Mouse (Mus musculus): ENCODE data around the gene Tmc7. TPM values are rescaled to one million over a fixed set of nuclear protein-coding genes. Genes with fewer than 3 reads are reported as not detected.

The Tmc7 gene
- polyA plus RNA-seq, 1 experiment from 2014 or later: 1.3 TPM

DNA sequence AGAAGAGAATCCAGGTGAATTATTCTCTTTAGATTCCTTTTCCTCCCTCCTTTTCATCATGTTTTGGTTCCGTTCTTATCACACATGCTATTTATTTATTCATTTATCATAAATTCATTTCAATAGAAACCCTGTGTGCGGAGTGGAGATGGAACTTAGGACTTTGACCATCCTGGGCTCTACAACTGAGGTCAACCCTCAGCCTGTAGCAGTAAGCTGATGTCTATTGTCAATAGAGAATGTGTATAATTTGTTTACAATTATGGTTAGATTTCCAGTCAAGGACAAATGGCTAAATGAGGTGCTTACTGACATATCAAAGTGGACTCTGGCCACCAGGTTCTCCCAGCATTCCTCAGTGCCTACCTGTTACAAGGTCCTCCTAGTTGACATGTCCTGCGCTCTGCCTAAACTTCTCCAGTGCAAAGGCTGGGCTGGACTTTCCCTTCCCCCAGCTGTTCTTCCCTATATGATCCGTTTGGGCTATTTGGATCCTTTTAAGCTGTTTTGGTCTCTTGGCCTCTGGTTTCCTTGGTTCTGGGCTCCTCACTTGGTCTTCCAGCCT, 26.7 kb upstream of the Tmc7 start:
- Histone ChIP-seq H3K27ac (ENCODE audit: low read length) (no peak overlapping the region), H3K9me3 (replicated peaks; ENCODE audit: control insufficient read depth, low read length) (0 out of 2 replicates have a peak, but pooled peaks cover 3% of the 10 kb centered on the region), H3K4me3 (ENCODE audit: low read length) (no peak overlapping the region), H3K4me1 (ENCODE audit: control insufficient read depth, insufficient read depth, low read length) (no peaks in the 10 kb centered on the region), H3K27me3 (ENCODE audit: control insufficient read depth, insufficient read depth, low read length) (peaks cover 13% of the 10 kb centered on the region), H3K4me2 (ENCODE audit: low read depth, low read length) (no peak overlapping the region), H3K9ac (ENCODE audit: low read length) (no peak overlapping the region), H3K36me3 (ENCODE audit: control insufficient read depth, insufficient read depth) (no peaks in the 10 kb centered on the region)
- WGBS: 82% methylated on average over 4 of the region's 4 CpGs
- no peak for ATAC-seq (replicated peaks; ENCODE audit: extremely low read depth, insufficient read depth, low FRiP score)

- Histone ChIP-seq H3K4me3 (ENCODE audit: low read length) (no peak overlapping the region), H3K36me3 (ENCODE audit: control insufficient read depth, insufficient read depth) (no peaks in the 10 kb centered on the region), H3K9ac (ENCODE audit: low read length) (no peak overlapping the region), H3K9me3 (replicated peaks; ENCODE audit: control insufficient read depth, low read length) (0 out of 2 replicates have a peak, but pooled peaks cover 5% of the 10 kb centered on the region), H3K4me1 (ENCODE audit: control insufficient read depth, insufficient read depth, low read length) (no peaks in the 10 kb centered on the region), H3K4me2 (ENCODE audit: low read depth, low read length) (no peak overlapping the region), H3K27me3 (ENCODE audit: control insufficient read depth, insufficient read depth, low read length) (peaks cover 13% of the 10 kb centered on the region), H3K27ac (ENCODE audit: low read length) (no peak overlapping the region)
- no peak for ATAC-seq (replicated peaks; ENCODE audit: extremely low read depth, insufficient read depth, low FRiP score)
- WGBS: 78% methylated on average over 13 of the region's 13 CpGs
Observed at GRCm38 (mm10) chr7:118610721-118611120, 26.2 kb upstream of the Tmc7 start.

DNA sequence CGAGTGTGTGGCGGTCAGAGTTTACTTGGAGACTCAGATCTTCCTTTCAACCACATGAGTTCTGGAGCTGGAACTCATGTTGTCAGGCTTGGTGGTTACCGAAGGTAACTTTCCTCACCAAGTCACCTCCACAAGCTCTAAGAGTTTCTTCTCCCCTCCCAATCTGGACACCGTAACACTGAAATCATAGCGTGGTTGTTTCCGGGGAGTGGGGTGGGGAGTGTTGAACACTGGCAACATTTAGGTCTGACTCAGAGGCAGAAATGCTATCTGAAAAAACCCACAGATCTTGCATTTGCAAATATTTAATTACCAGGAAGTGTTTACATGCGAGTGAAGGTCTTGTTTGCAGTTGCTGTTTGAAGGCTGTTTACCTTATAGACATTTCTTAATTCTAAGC, 25.3 kb upstream of the Tmc7 start:
- Histone ChIP-seq H3K27ac (ENCODE audit: low read length) (no peak overlapping the region), H3K36me3 (ENCODE audit: control insufficient read depth, insufficient read depth) (no peaks in the 10 kb centered on the region), H3K9me3 (replicated peaks; ENCODE audit: control insufficient read depth, low read length) (0 out of 2 replicates have a peak, but pooled peaks cover 5% of the 10 kb centered on the region), H3K9ac (ENCODE audit: low read length) (no peak overlapping the region), H3K4me1 (ENCODE audit: control insufficient read depth, insufficient read depth, low read length) (no peaks in the 10 kb centered on the region; the same call in 1 of the 2 replicates), H3K4me3 (ENCODE audit: low read length) (no peak overlapping the region), H3K27me3 (ENCODE audit: control insufficient read depth, insufficient read depth, low read length) (peaks cover 9% of the 10 kb centered on the region), H3K4me2 (ENCODE audit: low read depth, low read length) (no peak overlapping the region)
- 88% methylated on average over 7 of the region's 7 CpGs for WGBS
- ATAC-seq (replicated peaks; ENCODE audit: extremely low read depth, insufficient read depth, low FRiP score): no peak

GRCm38 (mm10) chr7:118604842-118605241, 20.3 kb upstream of the Tmc7 start:
- ATAC-seq (replicated peaks; ENCODE audit: extremely low read depth, insufficient read depth, low FRiP score): no peak
- 73% methylated on average over 8 of the region's 8 CpGs for WGBS
- no peaks in the 10 kb centered on the region; the same call in 1 of the 2 replicates for H3K4me1 ChIP-seq (ENCODE audit: control insufficient read depth, insufficient read depth, low read length)
- no peak overlapping the region for H3K4me2 ChIP-seq (ENCODE audit: low read depth, low read length)
- no peak overlapping the region for H3K9ac ChIP-seq (ENCODE audit: low read length)
- H3K4me3 ChIP-seq (ENCODE audit: low read length): no peak overlapping the region
- H3K36me3 ChIP-seq (ENCODE audit: control insufficient read depth, insufficient read depth): no peaks in the 10 kb centered on the region
- peaks cover 10% of the 10 kb centered on the region; the same call in 1 of the 2 replicates for H3K27me3 ChIP-seq (ENCODE audit: control insufficient read depth, insufficient read depth, low read length)
- 0 out of 2 replicates have a peak, but pooled peaks cover 5% of the 10 kb centered on the region for H3K9me3 ChIP-seq (replicated peaks; ENCODE audit: control insufficient read depth, low read length)
- no peak overlapping the region for H3K27ac ChIP-seq (ENCODE audit: low read length)

- Histone ChIP-seq H3K4me1 (ENCODE audit: control insufficient read depth, insufficient read depth, low read length) (peaks cover 11% of the 10 kb centered on the region), H3K9ac (ENCODE audit: low read length) (no peak overlapping the region), H3K27ac (ENCODE audit: low read length) (no peak overlapping the region), H3K27me3 (ENCODE audit: control insufficient read depth, insufficient read depth, low read length) (peaks cover 42% of the 10 kb centered on the region), H3K4me2 (ENCODE audit: low read depth, low read length) (no peak overlapping the region), H3K36me3 (ENCODE audit: control insufficient read depth, insufficient read depth) (no peaks in the 10 kb centered on the region), H3K9me3 (replicated peaks; ENCODE audit: control insufficient read depth, low read length) (no peaks in the 10 kb centered on the region), H3K4me3 (ENCODE audit: low read length) (no peak overlapping the region)
- WGBS: 70% methylated on average over 12 of the region's 12 CpGs
- ATAC-seq (replicated peaks; ENCODE audit: extremely low read depth, insufficient read depth, low FRiP score): no peak
Observed at GRCm38 (mm10) chr7:118599954-118600631, 15.6 kb upstream of the Tmc7 start.

- H3K4me3 ChIP-seq (ENCODE audit: low read length): peak within 1 kb of the TSS; percentile 35
- H3K9ac ChIP-seq (ENCODE audit: low read length): peak within 1 kb of the TSS; percentile 47
- H3K36me3 ChIP-seq (ENCODE audit: control insufficient read depth, insufficient read depth): no peaks in the 10 kb centered on the region
- H3K4me2 ChIP-seq (ENCODE audit: low read depth, low read length): peak within 1 kb of the TSS; percentile 53
- H3K27me3 ChIP-seq (ENCODE audit: control insufficient read depth, insufficient read depth, low read length): peaks cover 61% of the 10 kb centered on the region
- peak; percentile 32 for ATAC-seq (replicated peaks; ENCODE audit: extremely low read depth, insufficient read depth, low FRiP score)
- no peaks in the 10 kb centered on the region for H3K9me3 ChIP-seq (replicated peaks; ENCODE audit: control insufficient read depth, low read length)
- H3K27ac ChIP-seq (ENCODE audit: low read length): no peak within 1 kb of the TSS; the same call in 1 of the 2 replicates
- WGBS: 5% methylated on average over 23 of the region's 23 CpGs
- peaks cover 21% of the 10 kb centered on the region for H3K4me1 ChIP-seq (ENCODE audit: control insufficient read depth, insufficient read depth, low read length)
Observed at GRCm38 (mm10) chr7:118597201-118597600, 12.7 kb upstream of the Tmc7 start, which contains the start of gene Tmc5. Gene Tmc5, plus strand, starts transcription at chr7:118597297.

GRCm38 (mm10) chr7:118596271-118596670, 11.7 kb upstream of the Tmc7 start:
- ATAC-seq (replicated peaks; ENCODE audit: extremely low read depth, insufficient read depth, low FRiP score): no peak
- 71% methylated on average over 11 of the region's 11 CpGs for WGBS

DNA sequence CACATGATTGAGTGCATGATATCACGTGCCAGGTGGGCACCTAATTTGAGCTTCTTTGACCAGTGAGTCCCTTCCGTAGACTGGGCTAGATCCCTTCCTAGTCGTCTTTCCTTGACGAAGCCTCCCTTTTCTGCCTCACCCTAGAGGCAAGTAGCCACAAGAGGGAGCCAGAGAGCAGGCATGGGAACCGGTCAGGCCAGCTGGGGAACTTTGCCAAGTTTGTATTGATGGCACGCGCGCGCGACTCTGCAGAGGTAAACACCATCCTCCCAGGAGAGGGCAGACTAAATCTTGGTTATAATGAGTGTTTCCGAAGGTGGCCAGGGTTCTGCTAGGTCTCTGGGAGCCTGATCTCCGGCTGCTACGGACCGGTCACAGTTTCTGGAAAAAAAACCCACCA, 10.7 kb upstream of the Tmc7 start:
- ATAC-seq (replicated peaks; ENCODE audit: extremely low read depth, insufficient read depth, low FRiP score): peak; percentile 20; the same call in 1 of the 2 replicates
- H3K36me3 ChIP-seq (ENCODE audit: control insufficient read depth, insufficient read depth): no peaks in the 10 kb centered on the region
- H3K4me1 ChIP-seq (ENCODE audit: control insufficient read depth, insufficient read depth, low read length): peaks cover 21% of the 10 kb centered on the region
- WGBS: under 1% methylated on average over 14 of the region's 14 CpGs
- H3K9ac ChIP-seq (ENCODE audit: low read length): no peak overlapping the region
- peaks cover 55% of the 10 kb centered on the region for H3K27me3 ChIP-seq (ENCODE audit: control insufficient read depth, insufficient read depth, low read length)
- H3K9me3 ChIP-seq (replicated peaks; ENCODE audit: control insufficient read depth, low read length): no peaks in the 10 kb centered on the region; the same call in 1 of the 2 replicates
- peak overlapping the region; percentile 52 for H3K4me2 ChIP-seq (ENCODE audit: low read depth, low read length)
- H3K27ac ChIP-seq (ENCODE audit: low read length): no peak overlapping the region
- H3K4me3 ChIP-seq (ENCODE audit: low read length): peak overlapping the region; percentile 25

More at GRCm38 (mm10) chr7:118596271-118596670, 11.7 kb upstream of the Tmc7 start:
- Histone ChIP-seq H3K4me1 (ENCODE audit: control insufficient read depth, insufficient read depth, low read length) (peaks cover 21% of the 10 kb centered on the region), H3K27ac (ENCODE audit: low read length) (no peak overlapping the region), H3K9ac (ENCODE audit: low read length) (no peak overlapping the region), H3K36me3 (ENCODE audit: control insufficient read depth, insufficient read depth) (no peaks in the 10 kb centered on the region), H3K4me2 (ENCODE audit: low read depth, low read length) (no peak overlapping the region), H3K27me3 (ENCODE audit: control insufficient read depth, insufficient read depth, low read length) (peaks cover 61% of the 10 kb centered on the region), H3K4me3 (ENCODE audit: low read length) (no peak overlapping the region), H3K9me3 (replicated peaks; ENCODE audit: control insufficient read depth, low read length) (no peaks in the 10 kb centered on the region)

- Histone ChIP-seq H3K27ac (ENCODE audit: low read length) (no peak overlapping the region), H3K9me3 (replicated peaks; ENCODE audit: control insufficient read depth, low read length) (no peaks in the 10 kb centered on the region; the same call in 1 of the 2 replicates), H3K27me3 (ENCODE audit: control insufficient read depth, insufficient read depth, low read length) (peaks cover 49% of the 10 kb centered on the region), H3K4me3 (ENCODE audit: low read length) (peak overlapping the region; percentile 25; the same call in 1 of the 2 replicates), H3K9ac (ENCODE audit: low read length) (no peak overlapping the region), H3K4me1 (ENCODE audit: control insufficient read depth, insufficient read depth, low read length) (peaks cover 21% of the 10 kb centered on the region), H3K36me3 (ENCODE audit: control insufficient read depth, insufficient read depth) (no peaks in the 10 kb centered on the region), H3K4me2 (ENCODE audit: low read depth, low read length) (peak overlapping the region; percentile 52)
- WGBS: 28% methylated on average over 10 of the region's 10 CpGs
- ATAC-seq (replicated peaks; ENCODE audit: extremely low read depth, insufficient read depth, low FRiP score): no peak
Observed at GRCm38 (mm10) chr7:118594611-118595010, 10.1 kb upstream of the Tmc7 start.
